Mouse (Mus musculus) myocyte (in vitro differentiated cells): ENCODE measurements around the gene Snx1. TPM values are rescaled to one million over a fixed set of nuclear protein-coding genes. Genes with fewer than 3 reads are reported as not detected.

ENCODE experiments used
- H3K27me3 ChIP-seq: one replicate; pipeline ENCODE4 v1.6.1; 2011; ENCODE audit not compliant: control insufficient read depth, insufficient read depth, insufficient read length
- H3K36me3 ChIP-seq: one replicate; pipeline ENCODE4 v1.6.1; 2011; ENCODE audit not compliant: control insufficient read depth, insufficient read depth
- H3K4me2 ChIP-seq: one replicate; pipeline ENCODE4 v1.6.1; 2011; ENCODE audit warnings: low read depth, control low read depth
- H3K4me3 ChIP-seq: one replicate; pipeline ENCODE4 v1.5.1; 2011; ENCODE audit warnings: mild to moderate bottlenecking, control low read depth, moderate library complexity
- H3K79me2 ChIP-seq: one replicate; pipeline ENCODE4 v1.6.1; 2011; ENCODE audit not compliant: control insufficient read depth, insufficient read depth
- H3ac ChIP-seq: one replicate; pipeline ENCODE4 v1.6.1; 2011; ENCODE audit not compliant: control insufficient read depth, insufficient read length
- CEBPB ChIP-seq: IDR thresholded peaks from 2 replicates; pipeline ENCODE4 v1.6.1; 2011; ENCODE audit warnings: mild to moderate bottlenecking, moderate library complexity; ENCODE audit not compliant: poor library complexity, insufficient read depth, severe bottlenecking
- E2F4 ChIP-seq: IDR thresholded peaks from one replicate; pipeline ENCODE4 v1.6.1; 2011; ENCODE audit warnings: mild to moderate bottlenecking, control low read depth, moderate library complexity; ENCODE audit not compliant: insufficient read depth
- MAX ChIP-seq: IDR thresholded peaks from one replicate; pipeline ENCODE4 v1.6.1; 2011; ENCODE audit warnings: low read depth, mild to moderate bottlenecking, control low read depth
- MYOD1 ChIP-seq, 3 experiments: IDR thresholded peaks; one replicate each; pipeline ENCODE4 v1.6.1; 2011; ENCODE audit warnings: control low read depth in 2 of 3, low read depth in 2 of 3, mild to moderate bottlenecking in 2 of 3, moderate library complexity in 1 of 3; ENCODE audit not compliant: insufficient read length in 2 of 3, control insufficient read depth in 1 of 3
- MYOG ChIP-seq, 3 experiments: IDR thresholded peaks; one replicate each; pipeline ENCODE4 v1.6.1; 2011; ENCODE audit warnings: control low read depth in 2 of 3, low read depth in 2 of 3, mild to moderate bottlenecking in 2 of 3; ENCODE audit not compliant: insufficient read length in 2 of 3, control insufficient read depth in 1 of 3, insufficient read depth in 1 of 3
- POLR2A ChIP-seq: IDR thresholded peaks from one replicate; pipeline ENCODE4 v1.6.1; 2011; ENCODE audit warnings: low read depth, mild to moderate bottlenecking, control low read depth, moderate library complexity; ENCODE audit not compliant: insufficient read length
- POLR2AphosphoS2 ChIP-seq: IDR thresholded peaks from one replicate; pipeline ENCODE4 v1.6.1; 2011; ENCODE audit warnings: low read depth, control low read depth; ENCODE audit not compliant: insufficient read length
- REST ChIP-seq: IDR thresholded peaks from one replicate; pipeline ENCODE4 v1.6.1; 2011; ENCODE audit warnings: mild to moderate bottlenecking, control low read depth, moderate library complexity; ENCODE audit not compliant: insufficient read depth, insufficient read length
- SRF ChIP-seq: IDR thresholded peaks from one replicate; pipeline ENCODE4 v1.6.1; 2011; ENCODE audit warnings: low read depth; ENCODE audit not compliant: control insufficient read depth, insufficient read length
- TCF12 ChIP-seq: IDR thresholded peaks from one replicate; pipeline ENCODE4 v1.6.1; 2011; ENCODE audit warnings: mild to moderate bottlenecking, control low read depth; ENCODE audit not compliant: poor library complexity, insufficient read depth, severe bottlenecking
- TCF3 ChIP-seq: IDR thresholded peaks from one replicate; pipeline ENCODE4 v1.6.1; 2011; ENCODE audit warnings: low read depth, control low read depth; ENCODE audit not compliant: insufficient read length
- USF1 ChIP-seq: IDR thresholded peaks from one replicate; pipeline ENCODE4 v1.6.1; 2011; ENCODE audit warnings: low read depth, mild to moderate bottlenecking, control low read depth, moderate library complexity
- polyA plus RNA-seq: library from polyadenylated mRNA; unstranded; fragments of >200 nt; fragmentation: generic; extraction: Trizol; gene quantifications from one replicate; pipeline ENCODE4 v1.2.1, GENCODE M21; 2012; ENCODE audit warnings: missing spikeins

The Snx1 gene
- polyA plus RNA-seq, 1 experiment, result 82.9 TPM

GRCm38 (mm10) chr9:66068971-66069391, 57.4 kb downstream of the Snx1 start:
- Histone ChIP-seq H3ac (no peak overlapping the region), H3K36me3 (peaks cover 9% of the 10 kb centered on the region), H3K4me2 (peak overlapping the region; percentile 80), H3K4me3 (peak overlapping the region; percentile 17), H3K27me3 (no peaks in the 10 kb centered on the region), H3K79me2 (no peaks in the 10 kb centered on the region)
- TF ChIP-seq MYOG (IDR thresholded peaks at IDR 0.05; ENCODE audit: control insufficient read depth in 1 of 3, insufficient read depth in 1 of 3, insufficient read length in 2 of 3, low read depth in 2 of 3) (no peak), POLR2AphosphoS2 (no peak), TCF12 (no peak)

DNA sequence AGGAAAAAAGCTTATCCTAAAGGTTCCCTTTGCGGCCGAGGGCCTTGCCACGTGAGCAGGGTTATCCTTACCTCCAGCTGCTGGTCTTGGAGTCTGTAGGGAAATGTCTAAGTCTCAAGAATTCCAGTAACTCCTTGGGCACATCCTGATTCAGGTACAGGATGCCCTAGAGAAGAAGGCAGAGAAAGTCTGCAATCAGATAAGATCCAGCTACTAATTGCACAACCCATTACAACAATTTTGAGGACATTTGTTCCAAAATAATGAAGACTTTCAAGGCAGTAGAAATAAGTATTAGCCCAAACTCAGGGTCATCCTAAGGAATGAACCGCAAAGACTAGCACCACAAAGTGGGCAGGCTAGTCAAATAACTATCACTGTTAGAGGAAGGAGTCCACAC, 58.3 kb downstream of the Snx1 start:
- peaks cover 18% of the 10 kb centered on the region for H3K36me3 ChIP-seq
- H3K79me2 ChIP-seq, result no peaks in the 10 kb centered on the region
- no peaks in the 10 kb centered on the region for H3K27me3 ChIP-seq
- no peak overlapping the region for H3ac ChIP-seq
- H3K4me2 ChIP-seq, result no peak overlapping the region
- TF ChIP-seq MAX (no peak), POLR2A (no peak), TCF12 (no peak), SRF (no peak), TCF3 (no peak)
- no peak overlapping the region for H3K4me3 ChIP-seq

- H3K4me3 ChIP-seq, result no peak overlapping the region
- TF ChIP-seq POLR2AphosphoS2, result peak; percentile 80
- TF ChIP-seq TCF12, result no peak
- no peak overlapping the region for H3ac ChIP-seq
- H3K79me2 ChIP-seq, result no peaks in the 10 kb centered on the region
- H3K4me2 ChIP-seq, result no peak overlapping the region
- H3K36me3 ChIP-seq, result peaks cover 23% of the 10 kb centered on the region
- H3K27me3 ChIP-seq, result no peaks in the 10 kb centered on the region
Observed at GRCm38 (mm10) chr9:66067542-66067941, 58.8 kb downstream of the Snx1 start.

- H3K36me3 ChIP-seq, result peaks cover 29% of the 10 kb centered on the region
- H3ac ChIP-seq, result no peak overlapping the region
- H3K4me3 ChIP-seq, result no peak overlapping the region
- no peak overlapping the region for H3K4me2 ChIP-seq
- peaks cover 2% of the 10 kb centered on the region for H3K79me2 ChIP-seq
- H3K27me3 ChIP-seq, result no peaks in the 10 kb centered on the region
- TF ChIP-seq TCF3 (no peak), POLR2AphosphoS2 (peak; percentile 14)
Observed at GRCm38 (mm10) chr9:66066791-66067190, 59.6 kb downstream of the Snx1 start.

DNA sequence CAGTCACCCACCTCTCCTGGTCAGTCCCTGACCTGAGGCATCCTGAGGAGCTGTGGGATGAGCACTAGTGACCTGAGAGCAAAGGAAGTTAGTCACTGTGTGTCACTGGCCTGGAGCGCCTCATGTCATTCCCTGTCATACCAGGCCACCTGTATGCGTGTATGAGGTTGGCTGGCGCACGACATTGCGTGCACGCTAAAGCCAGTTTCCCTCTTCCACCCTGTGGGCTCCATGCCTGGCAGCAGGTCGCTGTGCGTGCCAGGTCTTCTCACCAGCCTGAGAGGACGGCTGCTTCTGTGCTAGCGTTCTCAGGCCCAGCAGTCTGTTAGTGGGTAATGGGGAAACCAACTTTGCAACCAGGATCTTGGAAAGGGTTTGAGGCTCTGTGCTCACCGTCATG, 62.1 kb downstream of the Snx1 start:
- TF ChIP-seq CEBPB (no peak), TCF3 (no peak), POLR2A (no peak), TCF12 (no peak), SRF (no peak), POLR2AphosphoS2 (no peak), MAX (no peak), MYOG (IDR thresholded peaks at IDR 0.05; ENCODE audit: control insufficient read depth in 1 of 3, insufficient read depth in 1 of 3, insufficient read length in 2 of 3, low read depth in 2 of 3) (no peak), REST (no peak), USF1 (no peak), MYOD1 (IDR thresholded peaks at IDR 0.05; ENCODE audit: control insufficient read depth in 1 of 3, insufficient read length in 2 of 3, low read depth in 2 of 3) (no peak), E2F4 (no peak)
- peaks cover 29% of the 10 kb centered on the region for H3K36me3 ChIP-seq
- H3K27me3 ChIP-seq, result no peaks in the 10 kb centered on the region

DNA sequence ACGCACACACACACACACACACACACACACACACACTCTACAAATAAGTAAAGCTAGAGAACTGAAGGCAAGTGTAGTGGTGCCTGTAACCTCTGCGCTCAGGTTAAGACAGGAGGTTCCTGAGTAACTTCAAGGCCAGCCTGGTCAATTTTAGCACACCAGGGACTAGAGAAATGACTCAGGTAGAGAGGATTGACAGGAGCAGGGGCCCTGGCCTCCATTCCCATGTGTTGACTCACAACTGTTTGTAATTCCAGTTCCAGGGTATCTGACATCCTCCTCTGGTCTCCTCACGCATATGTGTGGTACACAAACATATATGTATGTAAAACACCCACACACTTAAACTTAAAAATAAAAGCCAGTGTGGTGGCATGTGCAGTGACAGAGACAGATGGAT, 62.9 kb downstream of the Snx1 start:
- H3K36me3 ChIP-seq, result peaks cover 29% of the 10 kb centered on the region
- H3K79me2 ChIP-seq, result peaks cover 17% of the 10 kb centered on the region
- no peak overlapping the region for H3ac ChIP-seq
- no peak overlapping the region for H3K4me2 ChIP-seq
- no peaks in the 10 kb centered on the region for H3K27me3 ChIP-seq
- no peak for TF ChIP-seq TCF3
- no peak for TF ChIP-seq E2F4
- H3K4me3 ChIP-seq, result no peak overlapping the region

More for the DNA sequence above, 62.1 kb downstream of the Snx1 start:
- Histone ChIP-seq H3K79me2 (peaks cover 17% of the 10 kb centered on the region), H3K4me2 (no peak overlapping the region), H3ac (no peak overlapping the region), H3K4me3 (no peak overlapping the region)
